Mouse (Mus musculus) myocyte (in vitro differentiated cells): ENCODE data around the gene Naaladl2.

Experiments
- POLR2A ChIP-seq: IDR thresholded peaks from one replicate; pipeline ENCODE4 v1.6.1; 2011; ENCODE audit warnings: low read depth, mild to moderate bottlenecking, control low read depth, moderate library complexity; ENCODE audit not compliant: insufficient read length
- TCF12 ChIP-seq: IDR thresholded peaks from one replicate; pipeline ENCODE4 v1.6.1; 2011; ENCODE audit warnings: mild to moderate bottlenecking, control low read depth; ENCODE audit not compliant: poor library complexity, insufficient read depth, severe bottlenecking

- TF ChIP-seq POLR2A (no peak), TCF12 (no peak)
These were observed 3.2 kb upstream of the Naaladl2 start for GRCm38 (mm10) chr3:25147271-25147670.
